Mouse (Mus musculus) lung, postnatal 25 days (tissue): ENCODE data around the gene Gm33543.

ENCODE experiments used
- DNase-seq: peaks from one replicate; pipeline ENCODE4 v3.0.0; 2022; ENCODE audit warnings: low spot score

Gm33543 gene

DNA sequence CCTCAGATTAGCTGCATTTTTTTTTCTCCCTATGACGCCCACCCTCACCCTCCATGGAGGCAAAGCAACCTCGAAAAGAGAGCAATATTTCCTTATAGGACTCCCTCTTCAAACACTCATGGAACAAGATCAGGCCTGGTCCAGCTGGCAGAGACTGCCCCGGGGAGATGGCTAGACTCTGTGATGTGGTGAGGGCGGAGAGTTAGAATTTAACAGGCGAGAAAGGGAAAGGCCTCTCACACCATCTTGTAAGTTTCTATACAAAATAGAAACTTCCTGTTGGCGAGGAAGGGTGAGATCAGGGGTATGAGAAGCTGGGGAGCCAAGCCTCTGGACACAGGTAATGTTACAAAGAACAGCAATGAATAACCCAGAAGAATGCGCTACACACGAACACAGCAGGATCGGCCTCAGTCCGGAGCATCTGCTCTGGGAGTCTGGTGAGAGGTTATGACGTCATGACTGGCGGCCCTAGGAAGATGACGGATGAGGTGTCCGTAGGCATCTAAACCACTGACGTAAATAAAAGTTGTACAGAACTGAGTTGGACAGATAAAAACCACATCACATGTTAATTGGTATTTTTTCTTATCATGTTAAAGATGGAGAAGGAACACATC lies 64.9 kb downstream of the Gm33543 start:
- no peak for DNase-seq

DNA sequence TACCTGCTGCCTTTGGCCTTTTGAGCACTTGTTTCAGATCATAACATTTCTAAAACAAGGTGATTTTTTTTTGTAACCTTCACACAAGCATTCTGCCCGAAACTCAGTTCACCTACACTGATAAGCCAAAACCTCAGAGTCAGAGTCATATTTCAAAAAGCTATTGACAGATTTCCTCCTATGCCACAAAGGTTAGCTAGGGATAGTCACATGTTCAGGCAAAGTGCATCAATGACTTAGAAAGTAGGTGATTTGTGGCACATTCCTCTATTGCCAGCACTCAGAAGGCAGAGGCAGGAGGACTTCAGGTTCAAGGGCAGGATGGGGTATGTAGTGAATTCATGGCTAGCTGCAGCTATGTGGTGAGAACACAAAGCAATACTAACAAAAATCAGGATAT lies 65.7 kb downstream of the Gm33543 start:
- DNase-seq, result no peak

DNA sequence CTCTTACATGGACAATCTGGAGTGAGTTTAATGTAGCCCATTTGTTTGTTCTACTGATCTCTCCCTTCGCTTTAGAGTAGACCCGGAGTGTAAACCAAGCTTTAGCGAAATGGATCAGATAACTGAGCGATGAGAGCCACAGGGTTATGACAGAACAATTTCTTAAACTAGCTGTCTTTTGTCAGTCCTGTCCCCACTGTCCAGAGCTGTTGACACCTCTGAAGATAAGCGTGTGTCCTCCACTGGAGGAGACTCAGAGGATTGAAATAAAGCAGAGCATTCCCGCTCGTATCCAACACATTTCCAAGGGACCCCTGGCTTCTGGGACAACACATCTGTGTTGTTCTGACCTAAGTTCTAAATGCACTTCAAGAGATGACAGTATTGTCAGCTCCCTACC lies 67.9 kb downstream of the Gm33543 start:
- no peak for DNase-seq

DNA sequence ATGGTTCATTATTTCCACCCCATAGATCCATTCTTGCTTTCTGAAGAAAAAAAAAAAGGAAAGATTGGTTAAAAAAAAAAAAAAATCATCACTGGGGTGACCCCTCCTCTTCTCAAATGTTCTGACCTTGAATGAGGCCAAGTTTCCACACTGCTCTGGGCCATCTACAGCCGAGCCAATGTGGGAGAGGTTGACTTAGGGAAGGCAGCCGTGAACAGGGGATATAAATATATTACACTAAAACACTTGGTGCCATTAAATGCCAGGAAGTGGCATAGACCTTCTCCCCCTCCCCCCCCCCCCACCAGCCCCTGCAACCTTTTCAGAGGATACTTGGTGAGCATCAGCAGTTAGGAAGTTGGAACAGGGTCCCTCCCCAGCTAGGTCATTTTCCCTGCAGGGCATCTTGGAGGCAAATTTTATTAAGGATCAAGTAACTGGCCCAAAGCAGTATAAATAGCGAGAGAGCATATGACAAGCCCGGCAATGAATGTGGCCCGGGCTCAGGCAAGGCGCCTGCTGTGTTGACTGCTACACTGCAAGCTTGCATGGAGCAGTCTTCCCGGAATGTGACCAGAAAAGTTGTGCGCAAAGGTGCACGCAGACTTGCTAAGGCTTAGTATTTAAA lies 68.6 kb downstream of the Gm33543 start:
- no peak for DNase-seq
